Mouse (Mus musculus) stomach, postnatal 0 days (tissue): Measurements from ENCODE around the gene Prpf6. TPM values are rescaled to one million over a fixed set of nuclear protein-coding genes. Genes with fewer than 3 reads are reported as not detected.

Experiments used
- ATAC-seq: fragments of 200-750 bp; cut with Nextera tagmentation; 2 replicates; pipeline ENCODE4 v1.8.0; 2017; ENCODE audit not compliant: low FRiP score, low TSS enrichment
- DNase-seq: peaks from one replicate; pipeline ENCODE4 v3.0.0-alpha.2; 2016; ENCODE audit warnings: low spot score
- H3K27ac ChIP-seq: fragments of 300-500 bp; sonication (generic); replicated peaks from 2 replicates; pipeline ENCODE4 v1.5.1; 2014; ENCODE audit warnings: mild to moderate bottlenecking, control low read depth
- H3K27me3 ChIP-seq: fragments of 300-500 bp; sonication (generic); 2 replicates; pipeline ENCODE4 v1.6.1; 2014; ENCODE audit warnings: low read length; ENCODE audit not compliant: control insufficient read depth, insufficient read depth
- H3K36me3 ChIP-seq: fragments of 300-500 bp; sonication (generic); 2 replicates; pipeline ENCODE4 v1.6.1; 2014; ENCODE audit warnings: low read length, mixed read lengths; ENCODE audit not compliant: control insufficient read depth, insufficient read depth
- H3K4me1 ChIP-seq: fragments of 300-500 bp; sonication (generic); replicated peaks from 2 replicates; pipeline ENCODE4 v1.6.1; 2014; ENCODE audit warnings: antibody characterized with exemption; ENCODE audit not compliant: control insufficient read depth, insufficient read depth
- H3K4me2 ChIP-seq: fragments of 300-500 bp; sonication (generic); replicated peaks from 2 replicates; pipeline ENCODE4 v1.6.1; 2014; ENCODE audit warnings: low read depth, mild to moderate bottlenecking, control low read depth, moderate library complexity
- H3K4me3 ChIP-seq: fragments of 300-500 bp; sonication (generic); 2 replicates; pipeline ENCODE4 v1.5.1; 2014; ENCODE audit warnings: low read depth, low read length, control low read depth
- H3K9ac ChIP-seq: fragments of 300-500 bp; sonication (generic); 2 replicates; pipeline ENCODE4 v1.6.1; 2014; ENCODE audit warnings: mild to moderate bottlenecking, low read length, control low read depth, mixed read lengths
- H3K9me3 ChIP-seq: fragments of 300-500 bp; sonication (generic); 2 replicates; pipeline ENCODE4 v1.6.1; 2016; ENCODE audit warnings: low read length; ENCODE audit not compliant: control insufficient read depth
- CTCF ChIP-seq: IDR thresholded peaks from 2 replicates; pipeline ENCODE4 v1.5.1; 2016; ENCODE audit warnings: antibody characterized with exemption, low read depth, mild to moderate bottlenecking, moderate library complexity
- EP300 ChIP-seq: optimal IDR thresholded peaks from 2 replicates; pipeline ENCODE3; 2016; ENCODE audit warnings: antibody characterized with exemption
- WGBS: fragments of 180-500 bp; shearing (Covaris S2); extraction: QIAGEN DNeasy Blood & Tissue Kit; methylation state at CpG from one replicate; pipeline ENCODE4 v1.1.7; 2014; 5-methylcytosine and 5-hydroxymethylcytosine counted together
- polyA plus RNA-seq: library from polyadenylated mRNA; unstranded; fragments of >200 nt; fragmentation: Nextera tagmentation; extraction: Ambion mirVana; gene quantifications from 2 replicates; pipeline ENCODE4 v1.2.1, GENCODE M21; 2015

The Prpf6 gene
- polyA plus RNA-seq, 1 experiment from 2014 or later, result 28.3 TPM

DNA sequence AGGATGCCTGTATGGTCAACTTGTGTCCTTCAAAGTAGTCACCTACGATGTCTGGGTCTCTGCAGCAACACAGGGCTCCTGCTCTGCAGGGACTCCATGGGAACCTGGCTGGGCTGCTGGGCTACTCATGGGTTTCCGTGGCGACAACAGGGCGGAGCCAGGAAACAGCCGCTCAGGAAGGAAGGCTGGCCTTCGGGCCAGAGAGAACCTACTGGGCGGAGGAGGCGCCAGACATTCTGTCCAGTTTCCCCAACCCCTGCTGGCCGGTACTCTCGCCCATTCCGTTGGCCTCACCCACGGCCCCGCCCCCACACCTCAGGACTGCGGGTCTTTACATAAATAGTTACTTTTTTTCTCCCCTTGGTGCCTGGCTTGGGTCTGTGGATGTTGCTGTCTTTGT is 83.8 kb downstream of the Prpf6 start:
- TF ChIP-seq EP300 (no peak), CTCF (peak; percentile 13; the same call in 1 of the 2 replicates)
- peaks cover 3% of the 10 kb centered on the region; the same call in 1 of the 2 replicates for H3K4me1 ChIP-seq
- no peak overlapping the region for H3K9ac ChIP-seq
- H3K27ac ChIP-seq, result no peak overlapping the region
- H3K27me3 ChIP-seq, result peaks cover 13% of the 10 kb centered on the region
- H3K4me3 ChIP-seq, result no peak overlapping the region
- no peaks in the 10 kb centered on the region for H3K9me3 ChIP-seq
- 4% methylated on average over 14 of the region's 14 CpGs for WGBS
- H3K4me2 ChIP-seq, result 0 out of 2 replicates have a peak overlapping the region, but pooled peaks have one; percentile 17
- ATAC-seq (peak; percentile 13; the same call in 1 of the 2 replicates), DNase-seq (peak; percentile 58)
- H3K36me3 ChIP-seq, result no peaks in the 10 kb centered on the region

- DNase-seq, result no peak
- H3K27ac ChIP-seq, result no peak overlapping the region
- H3K27me3 ChIP-seq, result peaks cover 3% of the 10 kb centered on the region; the same call in 1 of the 2 replicates
- H3K4me3 ChIP-seq, result no peak overlapping the region
- WGBS, result 63% methylated on average over 2 of the region's 2 CpGs
- no peak overlapping the region for H3K4me2 ChIP-seq
- no peaks in the 10 kb centered on the region; the same call in 1 of the 2 replicates for H3K4me1 ChIP-seq
- TF ChIP-seq CTCF (peak; percentile 45), EP300 (no peak)
- no peaks in the 10 kb centered on the region for H3K9me3 ChIP-seq
- ATAC-seq, result no peak
- H3K36me3 ChIP-seq, result no peaks in the 10 kb centered on the region
- no peak overlapping the region for H3K9ac ChIP-seq
These were observed 84.8 kb downstream of the Prpf6 start for GRCm38 (mm10) chr2:181676424-181676823.

DNA sequence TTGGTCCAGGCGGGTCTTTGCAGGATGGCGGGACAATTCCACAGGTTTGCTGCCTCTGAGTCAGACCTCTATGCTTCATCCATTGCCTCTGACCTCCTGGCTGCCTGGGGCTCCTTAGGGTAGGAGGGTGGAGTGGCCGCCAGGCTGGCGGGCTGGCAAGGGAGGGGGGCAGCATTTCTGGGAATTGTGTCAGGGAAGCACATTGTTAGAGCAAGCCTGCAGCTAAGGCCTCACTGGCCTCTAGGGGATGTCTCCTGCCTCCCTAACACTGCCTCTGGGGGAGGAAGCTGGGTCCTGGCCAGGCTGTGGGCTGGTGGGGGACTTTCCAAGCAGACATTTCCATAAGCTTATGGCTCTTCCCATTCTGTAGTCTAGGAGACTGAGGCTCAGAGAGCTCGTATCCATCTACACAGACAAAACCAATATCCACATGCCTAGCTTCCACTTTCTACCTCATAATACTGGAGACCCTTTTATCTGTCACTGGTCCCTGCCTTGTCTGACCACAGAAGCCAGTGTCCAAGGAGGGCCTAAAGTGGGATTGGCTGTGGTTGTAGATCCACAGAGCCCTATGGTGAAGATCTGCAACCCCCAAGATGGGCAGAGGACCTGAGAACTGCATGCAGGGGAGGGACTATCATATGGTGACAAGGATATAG is 85.6 kb downstream of the Prpf6 start:
- WGBS, result 67% methylated on average over 5 of the region's 5 CpGs
- ATAC-seq (no peak), DNase-seq (no peak)
- TF ChIP-seq CTCF (no peak), EP300 (no peak)
- no peak overlapping the region for H3K4me2 ChIP-seq
- 0 out of 2 replicates have a peak overlapping the region, but pooled peaks have one; percentile 30 for H3K27ac ChIP-seq
- no peaks in the 10 kb centered on the region for H3K36me3 ChIP-seq
- H3K9me3 ChIP-seq, result no peaks in the 10 kb centered on the region
- H3K4me3 ChIP-seq, result no peak overlapping the region
- H3K27me3 ChIP-seq, result no peaks in the 10 kb centered on the region; the same call in 1 of the 2 replicates
- H3K9ac ChIP-seq, result no peak overlapping the region; the same call in 1 of the 2 replicates
- H3K4me1 ChIP-seq, result no peaks in the 10 kb centered on the region; the same call in 1 of the 2 replicates

GRCm38 (mm10) chr2:181677755-181678098 is 86.1 kb downstream of the Prpf6 start:
- Histone ChIP-seq H3K27ac (no peak overlapping the region), H3K9ac (no peak overlapping the region), H3K4me3 (no peak overlapping the region), H3K4me2 (no peak overlapping the region), H3K36me3 (no peaks in the 10 kb centered on the region), H3K4me1 (no peaks in the 10 kb centered on the region; the same call in 1 of the 2 replicates), H3K27me3 (no peaks in the 10 kb centered on the region), H3K9me3 (no peaks in the 10 kb centered on the region)
- TF ChIP-seq EP300 (no peak), CTCF (no peak)
- 64% methylated on average over 3 of the region's 3 CpGs for WGBS
- no peak for ATAC-seq
- DNase-seq, result no peak

DNA sequence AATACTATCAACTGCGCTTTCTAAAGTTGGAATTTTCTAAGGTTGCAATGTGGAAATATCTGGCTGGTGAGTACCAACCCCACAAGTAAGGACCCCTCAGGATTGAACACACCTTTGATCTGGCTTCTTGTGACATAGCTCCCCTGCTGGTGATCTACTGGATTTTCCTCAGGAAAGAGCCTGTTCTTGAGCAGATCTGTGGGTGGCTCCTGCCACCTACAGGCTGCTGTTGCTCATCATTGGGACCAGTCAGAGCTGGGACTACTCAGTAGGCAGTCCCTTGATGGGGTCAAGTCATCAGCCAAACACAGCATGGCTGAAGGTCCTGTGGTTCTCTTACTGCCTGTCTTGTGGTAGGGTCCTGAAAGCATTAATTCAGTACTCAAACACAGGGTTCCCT is 87.1 kb downstream of the Prpf6 start:
- TF ChIP-seq CTCF (peak; percentile 100), EP300 (no peak)
- H3K4me1 ChIP-seq, result no peaks in the 10 kb centered on the region; the same call in 1 of the 2 replicates
- WGBS, result 50% methylated on average over 1 of the region's 1 CpGs
- H3K4me2 ChIP-seq, result no peak overlapping the region
- H3K4me3 ChIP-seq, result no peak overlapping the region
- H3K36me3 ChIP-seq, result no peaks in the 10 kb centered on the region
- no peak overlapping the region for H3K27ac ChIP-seq
- no peaks in the 10 kb centered on the region for H3K9me3 ChIP-seq
- DNase-seq (peak; percentile 82), ATAC-seq (peak; percentile 84)
- no peak overlapping the region for H3K9ac ChIP-seq
- H3K27me3 ChIP-seq, result no peaks in the 10 kb centered on the region

DNA sequence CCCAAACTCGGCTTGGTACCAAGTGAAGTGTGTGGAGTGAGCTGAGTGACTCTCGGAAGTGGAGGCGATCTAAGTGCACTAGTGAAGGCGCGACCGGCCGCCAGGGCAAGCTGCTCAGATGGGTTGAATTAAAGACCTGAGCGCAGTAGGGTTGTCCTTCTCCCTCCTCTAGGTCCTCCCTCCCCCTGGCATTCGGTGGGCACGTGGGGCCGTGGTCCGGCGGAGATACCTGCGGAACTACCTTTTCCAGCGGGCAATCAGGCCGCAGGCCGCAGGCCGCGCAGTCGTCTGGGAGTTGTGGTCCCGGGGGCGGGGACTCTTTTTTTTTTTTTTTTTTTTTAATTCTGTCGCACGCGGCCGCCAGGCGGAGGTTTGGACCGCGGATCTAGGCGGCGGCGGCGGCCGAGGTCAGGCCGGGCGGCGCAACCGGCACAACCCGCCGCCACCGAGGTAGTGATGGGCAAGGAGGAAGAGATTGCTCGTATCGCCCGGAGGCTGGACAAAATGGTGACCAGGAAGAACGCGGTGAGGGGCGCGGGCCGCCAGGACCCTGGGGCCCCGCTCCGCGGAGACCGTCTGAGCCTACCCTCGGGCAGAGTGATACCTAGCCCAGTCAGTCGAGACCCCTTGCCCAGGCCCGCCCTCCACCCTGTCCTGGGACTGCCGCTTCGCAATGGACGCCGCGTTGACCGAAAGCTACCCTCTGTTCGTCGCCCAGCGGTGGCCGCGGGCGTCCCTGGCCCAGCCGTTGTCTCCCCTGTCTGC is 88.5 kb downstream of the Prpf6 start, which contains the start of gene Tcea2:
Gene Tcea2, plus strand, starts transcription at position 360 of the 765 bp plus-strand sequence.
- Histone ChIP-seq H3K27ac (peak within 1 kb of the TSS; percentile 56; the same call in 1 of the 2 replicates), H3K36me3 (no peaks in the 10 kb centered on the region), H3K27me3 (no peaks in the 10 kb centered on the region), H3K9ac (peak within 1 kb of the TSS; percentile 81), H3K4me3 (peak within 1 kb of the TSS; percentile 65), H3K4me2 (peak within 1 kb of the TSS; percentile 94), H3K9me3 (no peaks in the 10 kb centered on the region), H3K4me1 (no peaks in the 10 kb centered on the region; the same call in 1 of the 2 replicates)
- no peak for TF ChIP-seq EP300
- 0 out of 2 replicates have a peak, but pooled peaks have one; percentile 44 for TF ChIP-seq CTCF
- WGBS, result under 1% methylated on average over 64 of the region's 69 CpGs
- peak; percentile 78 for DNase-seq
- peak; percentile 45 for ATAC-seq
